Mouse (Mus musculus) heart, embryonic 10.5 days (tissue): ENCODE data around the gene Slc2a3. TPM values are rescaled to one million over a fixed set of nuclear protein-coding genes. Genes with fewer than 3 reads are reported as not detected.
"Not testable (repeated sequence)": the region's sequence is repeated elsewhere in the genome, so short reads cannot be mapped to it uniquely, and the experiment has no call there.

Experiments used
- DNase-seq: peaks from one replicate; pipeline ENCODE4 v3.0.0-alpha.2; 2017; ENCODE audit warnings: low spot score
- H3K27ac ChIP-seq: fragments of 300-500 bp; sonication (generic); 2 replicates; pipeline ENCODE4 v1.5.1; 2016; ENCODE audit warnings: mild to moderate bottlenecking
- H3K27me3 ChIP-seq: fragments of 300-500 bp; sonication (generic); 2 replicates; pipeline ENCODE4 v1.6.1; 2016; ENCODE audit warnings: mild to moderate bottlenecking; ENCODE audit not compliant: poor library complexity, insufficient read depth, severe bottlenecking
- H3K36me3 ChIP-seq: fragments of 300-500 bp; sonication (generic); 2 replicates; pipeline ENCODE4 v1.6.1; 2016; ENCODE audit warnings: mild to moderate bottlenecking, moderate library complexity
- H3K4me1 ChIP-seq: fragments of 300-500 bp; sonication (generic); 2 replicates; pipeline ENCODE4 v1.6.1; 2016; ENCODE audit warnings: mild to moderate bottlenecking
- H3K4me3 ChIP-seq: fragments of 300-500 bp; sonication (generic); 2 replicates; pipeline ENCODE4 v1.5.1; 2016; ENCODE audit warnings: mild to moderate bottlenecking, moderate library complexity
- H3K9me3 ChIP-seq: fragments of 300-500 bp; sonication (generic); 2 replicates; pipeline ENCODE4 v1.6.1; 2016; ENCODE audit warnings: mild to moderate bottlenecking, moderate library complexity
- WGBS: fragments of 180-500 bp; shearing (Covaris S2); methylation state at CpG from one replicate; pipeline ENCODE4 v1.1.7; 2016; 5-methylcytosine and 5-hydroxymethylcytosine counted together
- polyA plus RNA-seq: library from polyadenylated mRNA; unstranded; fragments of >200 nt; fragmentation: Nextera tagmentation; extraction: Ambion mirVana; gene quantifications from 2 replicates; pipeline ENCODE4 v1.2.1, GENCODE M21; 2016

Gene Slc2a3
- polyA plus RNA-seq, 1 experiment from 2014 or later: 85.3 TPM

GRCm38 (mm10) chr6:122750579-122750978 is 50.9 kb downstream of the Slc2a3 start:
- Histone ChIP-seq H3K4me1 (no peaks in the 10 kb centered on the region), H3K4me3 (no peak overlapping the region), H3K27me3 (no peaks in the 10 kb centered on the region), H3K36me3 (no peaks in the 10 kb centered on the region), H3K27ac (no peak overlapping the region), H3K9me3 (no peaks in the 10 kb centered on the region)
- 80% methylated on average over 6 of the region's 6 CpGs for WGBS
- no peak for DNase-seq

GRCm38 (mm10) chr6:122744505-122745249 is 56.8 kb downstream of the Slc2a3 start:
- peaks cover 19% of the 10 kb centered on the region for H3K27me3 ChIP-seq
- no peaks in the 10 kb centered on the region for H3K36me3 ChIP-seq
- DNase-seq: no peak
- no peaks in the 10 kb centered on the region for H3K9me3 ChIP-seq
- peak overlapping the region; percentile 16; the same call in 1 of the 2 replicates for H3K27ac ChIP-seq
- WGBS: 26% methylated on average over 10 of the region's 10 CpGs
- peaks cover 23% of the 10 kb centered on the region for H3K4me1 ChIP-seq
- no peak overlapping the region for H3K4me3 ChIP-seq

- Histone ChIP-seq H3K27ac (peak overlapping the region; percentile 36; the same call in 1 of the 2 replicates), H3K36me3 (no peaks in the 10 kb centered on the region), H3K4me3 (0 out of 2 replicates have a peak overlapping the region, but pooled peaks have one; percentile 6), H3K27me3 (peaks cover 19% of the 10 kb centered on the region), H3K4me1 (peaks cover 23% of the 10 kb centered on the region), H3K9me3 (no peaks in the 10 kb centered on the region)
- DNase-seq: no peak
- 21% methylated on average over 11 of the region's 11 CpGs for WGBS
Measured at GRCm38 (mm10) chr6:122743353-122743752, 58.1 kb downstream of the Slc2a3 start.

GRCm38 (mm10) chr6:122742228-122742899 is 59.1 kb downstream of the Slc2a3 start:
- no peaks in the 10 kb centered on the region for H3K9me3 ChIP-seq
- DNase-seq: no peak
- H3K27ac ChIP-seq: peak overlapping the region; percentile 78
- H3K4me1 ChIP-seq: peaks cover 23% of the 10 kb centered on the region
- H3K36me3 ChIP-seq: 0 out of 2 replicates have a peak, but pooled peaks cover 2% of the 10 kb centered on the region
- H3K27me3 ChIP-seq: peaks cover 19% of the 10 kb centered on the region
- H3K4me3 ChIP-seq: peak overlapping the region; percentile 65
- WGBS: under 1% methylated on average over 23 of the region's 23 CpGs

GRCm38 (mm10) chr6:122741460-122742227 is 59.8 kb downstream of the Slc2a3 start:
- Histone ChIP-seq H3K4me1 (peaks cover 23% of the 10 kb centered on the region), H3K27me3 (peaks cover 19% of the 10 kb centered on the region), H3K36me3 (peaks cover 8% of the 10 kb centered on the region), H3K4me3 (peak overlapping the region; percentile 65), H3K27ac (peak overlapping the region; percentile 78), H3K9me3 (no peaks in the 10 kb centered on the region)
- no peak for DNase-seq
- WGBS: 2% methylated on average over 25 of the region's 25 CpGs

- DNase-seq: peak; percentile 87
- Histone ChIP-seq H3K27ac (no peak overlapping the region), H3K36me3 (peaks cover 13% of the 10 kb centered on the region), H3K9me3 (no peaks in the 10 kb centered on the region), H3K4me3 (peak overlapping the region; percentile 22), H3K4me1 (peaks cover 21% of the 10 kb centered on the region), H3K27me3 (peaks cover 18% of the 10 kb centered on the region)
- 14% methylated on average over 8 of the region's 8 CpGs for WGBS
Measured at GRCm38 (mm10) chr6:122739952-122740351, 61.5 kb downstream of the Slc2a3 start.

GRCm38 (mm10) chr6:122719942-122720341 is 81.5 kb downstream of the Slc2a3 start:
- Histone ChIP-seq H3K4me3 (no peak overlapping the region), H3K36me3 (no peaks in the 10 kb centered on the region), H3K9me3 (no peaks in the 10 kb centered on the region), H3K27me3 (no peaks in the 10 kb centered on the region), H3K4me1 (peaks cover 14% of the 10 kb centered on the region), H3K27ac (no peak overlapping the region)
- DNase-seq: peak; percentile 79
- 29% methylated on average over 2 of the region's 2 CpGs for WGBS

- not testable (repeated sequence) for H3K27ac ChIP-seq, H3K4me3 ChIP-seq, H3K36me3 ChIP-seq, H3K27me3 ChIP-seq, H3K9me3 ChIP-seq
- peaks cover 19% of the 10 kb centered on the region for H3K4me1 ChIP-seq
- DNase-seq: peak; percentile 63
- WGBS: 81% methylated on average over 1 of the region's 1 CpGs
Measured at GRCm38 (mm10) chr6:122718224-122718623, 83.2 kb downstream of the Slc2a3 start.

- Histone ChIP-seq H3K36me3 (no peaks in the 10 kb centered on the region), H3K27ac (peak overlapping the region; percentile 42; the same call in 1 of the 2 replicates), H3K4me1 (peaks cover 19% of the 10 kb centered on the region), H3K27me3 (no peaks in the 10 kb centered on the region), H3K4me3 (peak overlapping the region; percentile 19; the same call in 1 of the 2 replicates), H3K9me3 (no peaks in the 10 kb centered on the region)
- WGBS: 6% methylated on average over 4 of the region's 4 CpGs
- peak; percentile 62 for DNase-seq
Measured at GRCm38 (mm10) chr6:122715886-122716285, 85.6 kb downstream of the Slc2a3 start.

GRCm38 (mm10) chr6:122714707-122715365 is 86.6 kb downstream of the Slc2a3 start:
- no peaks in the 10 kb centered on the region for H3K9me3 ChIP-seq
- 47% methylated on average over 7 of the region's 7 CpGs for WGBS
- no peaks in the 10 kb centered on the region for H3K36me3 ChIP-seq
- no peak overlapping the region for H3K27ac ChIP-seq
- peaks cover 19% of the 10 kb centered on the region for H3K4me1 ChIP-seq
- H3K27me3 ChIP-seq: no peaks in the 10 kb centered on the region
- no peak overlapping the region for H3K4me3 ChIP-seq
- peak; percentile 60 for DNase-seq

- H3K4me3 ChIP-seq, H3K36me3 ChIP-seq, H3K9me3 ChIP-seq, H3K27me3 ChIP-seq, H3K27ac ChIP-seq: not testable (repeated sequence)
- DNase-seq: peak; percentile 63
- H3K4me1 ChIP-seq: peaks cover 19% of the 10 kb centered on the region
- WGBS: 91% methylated on average over 7 of the region's 7 CpGs
Measured at GRCm38 (mm10) chr6:122713116-122713515, 88.3 kb downstream of the Slc2a3 start.

- no peaks in the 10 kb centered on the region for H3K36me3 ChIP-seq
- peaks cover 24% of the 10 kb centered on the region for H3K27me3 ChIP-seq
- no peak for DNase-seq
- H3K9me3 ChIP-seq: no peaks in the 10 kb centered on the region
- WGBS: 86% methylated on average over 2 of the region's 2 CpGs
- peaks cover 19% of the 10 kb centered on the region for H3K4me1 ChIP-seq
- H3K4me3 ChIP-seq: no peak overlapping the region
- H3K27ac ChIP-seq: no peak overlapping the region
Measured at GRCm38 (mm10) chr6:122711455-122711854, 90.0 kb downstream of the Slc2a3 start.
